Mouse (Mus musculus) layer of hippocampus, adult 9-11 months (tissue): ENCODE measurements around the gene Usp17ld.
"Not testable (repeated sequence)": the region's sequence is repeated elsewhere in the genome, so short reads cannot be mapped to it uniquely, and the experiment has no call there.

ENCODE experiments used
- DNase-seq: peaks from one replicate; pipeline ENCODE4 v3.0.0; 2022

Usp17ld gene

DNA sequence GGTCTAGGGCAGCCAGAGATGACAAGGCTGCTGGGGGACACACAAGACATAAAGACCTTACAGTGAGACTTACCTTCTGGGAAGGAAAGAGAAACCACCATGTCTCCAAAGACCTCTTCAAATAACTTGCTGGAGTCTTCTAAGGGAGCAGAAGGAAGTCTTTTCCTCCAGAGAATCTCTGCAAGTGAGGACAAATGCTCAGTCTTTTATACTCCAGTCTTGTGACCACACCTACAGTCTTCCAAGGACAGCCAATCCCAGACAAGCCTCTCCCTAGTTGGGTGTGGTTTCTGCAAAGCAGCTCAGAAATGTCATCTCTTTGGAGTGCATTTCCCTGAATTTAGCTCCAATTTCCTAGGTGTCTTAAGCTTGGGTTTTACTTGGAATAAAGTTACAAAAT lies at the start of gene Usp17ld:
Gene Usp17ld, minus strand, starts transcription at position 101 of the 400 bp plus-strand sequence.
- DNase-seq, result not testable (repeated sequence)

DNA sequence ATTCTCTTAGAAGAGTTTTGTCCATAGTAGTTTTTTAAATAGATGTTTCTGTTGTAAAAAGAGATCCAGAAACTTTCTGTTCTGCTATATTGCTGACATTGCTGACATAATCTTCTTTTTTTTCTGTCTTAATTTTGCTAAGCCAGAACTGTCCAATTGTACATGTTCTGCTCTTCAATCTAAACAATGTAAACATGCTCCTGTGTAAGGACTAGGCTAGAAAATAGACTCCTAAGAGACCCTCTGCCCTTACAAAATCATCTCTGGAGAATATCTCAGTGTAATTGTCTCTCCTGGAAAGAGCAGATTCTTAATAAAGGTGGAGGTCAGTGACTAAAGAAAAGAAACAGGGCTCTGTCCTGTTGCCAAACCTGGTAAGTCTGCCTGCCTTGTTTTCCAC lies 35.6 kb downstream of the Usp17ld start, which contains the start of gene Olfr594:
Gene Olfr594, plus strand, starts transcription at position 301 of the 400 bp plus-strand sequence.
- no peak for DNase-seq

DNA sequence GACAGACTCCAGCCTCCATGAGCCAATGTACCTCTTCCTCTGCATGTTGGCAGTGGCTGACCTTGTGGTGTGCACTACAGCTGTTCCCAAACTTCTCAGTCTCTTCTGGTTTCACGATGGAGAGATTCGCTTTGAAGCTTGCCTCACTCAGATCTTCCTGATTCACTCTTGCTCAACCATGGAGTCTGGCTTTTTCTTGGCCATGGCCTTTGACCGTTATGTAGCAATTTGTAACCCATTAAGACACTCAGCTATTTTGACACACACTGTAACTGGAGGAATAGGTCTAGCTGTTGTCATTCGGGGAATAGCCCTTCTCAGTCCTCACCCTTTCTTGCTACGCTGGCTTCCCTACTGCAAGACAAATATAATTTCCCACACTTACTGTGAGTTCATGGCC lies 40.3 kb downstream of the Usp17ld start:
- DNase-seq, result not testable (repeated sequence)

DNA sequence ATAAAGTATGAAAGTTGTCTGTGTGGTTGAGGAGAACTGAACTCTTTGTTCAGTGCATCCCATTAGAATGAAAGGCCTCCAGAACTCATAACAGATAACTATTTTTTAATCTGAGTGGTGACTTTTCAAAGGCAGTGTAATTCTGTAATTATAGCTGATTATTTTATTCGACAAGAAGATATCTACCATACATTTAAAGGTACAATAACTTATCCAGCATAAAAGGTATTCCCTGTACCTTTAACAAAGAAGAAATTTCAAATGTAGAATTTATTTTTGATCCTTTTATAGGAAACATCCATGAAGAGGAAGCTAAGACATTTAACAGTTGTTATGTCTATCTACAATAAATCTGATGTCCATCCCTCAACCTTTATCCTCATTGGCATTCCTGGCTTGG lies 40.7 kb downstream of the Usp17ld start, which contains the start of gene Olfr593:
Gene Olfr593, plus strand, starts transcription at position 301 of the 400 bp plus-strand sequence.
- DNase-seq, result no peak
